Mouse (Mus musculus) midbrain, embryonic 15.5 days (tissue): ENCODE results near the gene Fam118b. TPM values are rescaled to one million over a fixed set of nuclear protein-coding genes. Genes with fewer than 3 reads are reported as not detected.

Experiments used
- ATAC-seq: fragments of 200-750 bp; cut with Nextera tagmentation; replicated peaks from 2 replicates; pipeline ENCODE4 v1.8.0; 2017; ENCODE audit warnings: moderate TSS enrichment
- H3K27ac ChIP-seq: fragments of 300-500 bp; sonication (generic); 2 replicates; pipeline ENCODE4 v1.5.1; 2015; ENCODE audit warnings: mild to moderate bottlenecking, inconsistent platforms
- H3K27me3 ChIP-seq: fragments of 300-500 bp; sonication (generic); replicated peaks from 2 replicates; pipeline ENCODE4 v1.6.1; 2015; ENCODE audit warnings: inconsistent platforms
- H3K36me3 ChIP-seq: fragments of 300-500 bp; sonication (generic); replicated peaks from 2 replicates; pipeline ENCODE4 v1.6.1; 2015; ENCODE audit warnings: inconsistent platforms
- H3K4me1 ChIP-seq: fragments of 300-500 bp; sonication (generic); 2 replicates; pipeline ENCODE4 v1.6.1; 2015; ENCODE audit warnings: inconsistent platforms
- H3K4me2 ChIP-seq: fragments of 300-500 bp; sonication (generic); 2 replicates; pipeline ENCODE4 v1.6.1; 2015; ENCODE audit warnings: inconsistent platforms, mild to moderate bottlenecking, moderate library complexity
- H3K4me3 ChIP-seq: fragments of 300-500 bp; sonication (generic); 2 replicates; pipeline ENCODE4 v1.5.1; 2015; ENCODE audit warnings: mild to moderate bottlenecking, inconsistent platforms
- H3K9ac ChIP-seq: fragments of 300-500 bp; sonication (generic); 2 replicates; pipeline ENCODE4 v1.6.1; 2015; ENCODE audit warnings: mild to moderate bottlenecking, inconsistent platforms
- H3K9me3 ChIP-seq: fragments of 300-500 bp; sonication (generic); 2 replicates; pipeline ENCODE4 v1.6.1; 2016; ENCODE audit warnings: inconsistent platforms
- WGBS: fragments of 180-500 bp; shearing (Covaris S2); methylation state at CpG from one replicate; pipeline ENCODE4 v1.1.7; 2015; ENCODE audit warnings: mixed read lengths; 5-methylcytosine and 5-hydroxymethylcytosine counted together
- polyA plus RNA-seq: library from polyadenylated mRNA; unstranded; fragments of >200 nt; fragmentation: Nextera tagmentation; extraction: Ambion mirVana; gene quantifications from 2 replicates; pipeline ENCODE4 v1.2.1, GENCODE M21; 2015

The Fam118b gene
- 64.5 and 66.3 TPM in 2 replicates for polyA plus RNA-seq

DNA sequence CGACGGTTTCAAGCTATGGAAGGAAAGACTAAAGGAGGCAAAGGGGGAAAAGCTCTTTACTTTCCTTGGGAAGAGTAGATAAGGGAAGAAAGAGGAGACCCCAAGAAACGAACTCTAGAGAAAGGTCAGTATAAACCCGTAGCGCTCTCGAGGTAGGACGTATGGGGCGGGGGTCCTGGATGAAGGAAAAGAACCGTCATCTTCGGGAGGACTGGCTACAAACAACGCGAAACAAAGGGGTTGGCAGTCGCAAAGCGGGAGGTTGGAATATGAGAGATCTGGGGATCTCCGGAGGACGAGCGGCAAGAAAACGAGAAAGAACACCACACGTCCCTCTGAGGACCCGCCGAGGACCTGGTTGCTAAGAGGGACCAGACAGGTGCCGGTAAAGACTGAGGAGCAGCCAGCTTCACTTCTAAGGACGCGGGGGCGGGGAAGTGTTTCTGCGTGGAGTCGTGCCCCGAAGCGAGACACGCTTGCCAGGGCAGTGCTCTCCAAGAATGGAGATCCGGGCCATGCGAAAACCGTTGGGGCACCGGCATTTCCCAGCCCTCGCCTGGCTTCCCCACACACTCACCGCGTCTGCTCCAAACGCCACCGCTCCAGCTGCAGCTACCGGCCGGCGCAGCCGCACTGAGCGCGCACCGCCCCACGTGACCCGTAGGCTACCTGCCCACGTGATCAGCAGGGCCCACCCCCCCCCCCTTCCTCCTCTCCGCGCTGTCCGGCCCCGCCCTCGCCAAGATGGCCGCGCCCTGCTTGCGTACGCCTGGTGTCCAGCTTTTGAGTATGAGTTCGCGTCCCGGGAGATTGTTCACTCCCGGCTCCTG is at the start of gene Fam118b, which contains the start of gene Rpusd4:
Gene Fam118b (minus strand): TSS at position 660 of the 830 bp plus-strand sequence.
Gene Rpusd4 (plus strand): TSS at position 720 of the 830 bp plus-strand sequence.
- under 1% methylated on average over 62 of the region's 62 CpGs for WGBS
- peak; percentile 95 for ATAC-seq
- Histone ChIP-seq H3K4me1 (peaks cover 17% of the 10 kb centered on the region), H3K36me3 (peaks cover under 1% of the 10 kb centered on the region; the same call in 1 of the 2 replicates), H3K4me3 (peak within 1 kb of the TSS; percentile 90), H3K27me3 (no peaks in the 10 kb centered on the region), H3K27ac (peak within 1 kb of the TSS; percentile 93), H3K4me2 (peak within 1 kb of the TSS; percentile 80), H3K9me3 (no peaks in the 10 kb centered on the region), H3K9ac (peak within 1 kb of the TSS; percentile 80)

GRCm38 (mm10) chr9:35316771-35317211 is 49.2 kb upstream of the Fam118b start:
- H3K4me1 ChIP-seq: peaks cover 4% of the 10 kb centered on the region; the same call in 1 of the 2 replicates
- H3K27ac ChIP-seq: no peak overlapping the region
- H3K9ac ChIP-seq: no peak overlapping the region
- ATAC-seq: no peak
- 0 out of 2 replicates have a peak, but pooled peaks cover 5% of the 10 kb centered on the region for H3K27me3 ChIP-seq
- 68% methylated on average over 3 of the region's 3 CpGs for WGBS
- no peak overlapping the region for H3K4me2 ChIP-seq
- no peaks in the 10 kb centered on the region for H3K9me3 ChIP-seq
- no peak overlapping the region for H3K4me3 ChIP-seq
- no peaks in the 10 kb centered on the region for H3K36me3 ChIP-seq

- Histone ChIP-seq H3K36me3 (no peaks in the 10 kb centered on the region), H3K4me1 (peaks cover 4% of the 10 kb centered on the region; the same call in 1 of the 2 replicates), H3K9me3 (no peaks in the 10 kb centered on the region), H3K9ac (no peak overlapping the region), H3K4me3 (no peak overlapping the region), H3K27me3 (0 out of 2 replicates have a peak, but pooled peaks cover 5% of the 10 kb centered on the region), H3K27ac (no peak overlapping the region), H3K4me2 (no peak overlapping the region)
- no peak for ATAC-seq
- 17% methylated on average over 1 of the region's 1 CpGs for WGBS
These were observed 46.6 kb upstream of the Fam118b start for GRCm38 (mm10) chr9:35314254-35314653.

DNA sequence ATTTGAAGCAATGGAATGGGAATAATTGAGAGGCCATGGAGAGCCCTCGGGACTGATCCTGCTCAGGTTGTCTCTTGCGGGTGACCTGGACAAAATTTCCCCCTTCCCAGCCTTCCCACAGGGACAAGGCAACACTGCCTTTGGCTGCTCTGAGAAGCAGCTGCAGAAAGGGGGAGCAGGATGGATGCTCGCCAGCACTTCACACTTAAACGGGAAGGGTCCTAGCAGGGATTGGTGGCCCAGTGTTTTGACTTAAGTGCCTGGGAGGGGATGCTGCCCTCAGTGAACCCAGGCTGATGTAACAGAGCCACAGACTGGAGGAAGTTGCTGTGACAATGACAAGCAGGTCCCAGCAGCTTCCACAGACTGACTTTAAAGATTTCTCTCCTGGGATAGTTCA is 46.0 kb upstream of the Fam118b start:
- Histone ChIP-seq H3K4me3 (no peak overlapping the region), H3K27me3 (0 out of 2 replicates have a peak, but pooled peaks cover 5% of the 10 kb centered on the region), H3K36me3 (no peaks in the 10 kb centered on the region), H3K4me2 (no peak overlapping the region), H3K27ac (no peak overlapping the region), H3K9me3 (no peaks in the 10 kb centered on the region), H3K9ac (no peak overlapping the region), H3K4me1 (no peaks in the 10 kb centered on the region)
- 29% methylated on average over 4 of the region's 4 CpGs for WGBS
- no peak for ATAC-seq

GRCm38 (mm10) chr9:35312516-35312915 is 44.9 kb upstream of the Fam118b start:
- 62% methylated on average over 3 of the region's 3 CpGs for WGBS

GRCm38 (mm10) chr9:35310377-35310776 is 42.8 kb upstream of the Fam118b start:
- no peaks in the 10 kb centered on the region for H3K9me3 ChIP-seq
- 93% methylated on average over 6 of the region's 6 CpGs for WGBS
- no peak overlapping the region for H3K4me2 ChIP-seq
- ATAC-seq: no peak
- H3K27ac ChIP-seq: no peak overlapping the region
- no peak overlapping the region for H3K4me3 ChIP-seq
- H3K4me1 ChIP-seq: no peaks in the 10 kb centered on the region
- 0 out of 2 replicates have a peak, but pooled peaks cover 5% of the 10 kb centered on the region for H3K27me3 ChIP-seq
- no peak overlapping the region for H3K9ac ChIP-seq
- no peaks in the 10 kb centered on the region for H3K36me3 ChIP-seq

More at GRCm38 (mm10) chr9:35312516-35312915, 44.9 kb upstream of the Fam118b start:
- Histone ChIP-seq H3K4me1 (no peaks in the 10 kb centered on the region), H3K4me3 (no peak overlapping the region), H3K27ac (no peak overlapping the region), H3K9me3 (no peaks in the 10 kb centered on the region), H3K27me3 (0 out of 2 replicates have a peak, but pooled peaks cover 5% of the 10 kb centered on the region), H3K36me3 (no peaks in the 10 kb centered on the region), H3K4me2 (no peak overlapping the region), H3K9ac (no peak overlapping the region)
- ATAC-seq: no peak

GRCm38 (mm10) chr9:35307461-35307860 is 39.9 kb upstream of the Fam118b start:
- H3K36me3 ChIP-seq: no peaks in the 10 kb centered on the region
- H3K4me1 ChIP-seq: no peaks in the 10 kb centered on the region
- H3K27me3 ChIP-seq: 0 out of 2 replicates have a peak, but pooled peaks cover 2% of the 10 kb centered on the region
- ATAC-seq: no peak
- no peak overlapping the region for H3K27ac ChIP-seq
- 85% methylated on average over 7 of the region's 7 CpGs for WGBS
- H3K4me2 ChIP-seq: no peak overlapping the region
- no peak overlapping the region for H3K9ac ChIP-seq
- H3K4me3 ChIP-seq: no peak overlapping the region
- no peaks in the 10 kb centered on the region for H3K9me3 ChIP-seq

DNA sequence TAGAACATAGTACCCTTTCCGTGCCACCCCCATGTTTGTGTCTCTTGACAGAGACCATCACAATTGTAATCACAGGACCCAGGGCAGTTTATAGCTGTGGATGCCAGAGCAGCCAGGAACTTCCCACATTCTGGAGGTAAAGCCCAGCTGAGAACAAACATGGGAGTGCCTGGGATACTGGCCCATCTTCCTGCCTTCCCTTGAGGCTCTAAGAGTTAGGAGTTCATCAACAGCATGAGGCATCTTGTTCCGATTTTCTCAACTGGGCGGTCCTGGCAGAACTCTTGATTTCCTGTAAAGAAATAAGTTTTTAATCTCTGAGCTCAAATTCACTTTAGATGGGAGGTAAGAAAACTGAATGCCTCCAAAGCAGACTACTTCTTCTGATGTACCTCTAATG is 34.6 kb upstream of the Fam118b start:
- Histone ChIP-seq H3K4me1 (no peaks in the 10 kb centered on the region), H3K9ac (no peak overlapping the region), H3K9me3 (no peaks in the 10 kb centered on the region), H3K36me3 (no peaks in the 10 kb centered on the region), H3K27me3 (no peaks in the 10 kb centered on the region), H3K27ac (no peak overlapping the region), H3K4me2 (no peak overlapping the region), H3K4me3 (no peak overlapping the region)
- ATAC-seq: no peak
- 88% methylated on average over 3 of the region's 3 CpGs for WGBS

DNA sequence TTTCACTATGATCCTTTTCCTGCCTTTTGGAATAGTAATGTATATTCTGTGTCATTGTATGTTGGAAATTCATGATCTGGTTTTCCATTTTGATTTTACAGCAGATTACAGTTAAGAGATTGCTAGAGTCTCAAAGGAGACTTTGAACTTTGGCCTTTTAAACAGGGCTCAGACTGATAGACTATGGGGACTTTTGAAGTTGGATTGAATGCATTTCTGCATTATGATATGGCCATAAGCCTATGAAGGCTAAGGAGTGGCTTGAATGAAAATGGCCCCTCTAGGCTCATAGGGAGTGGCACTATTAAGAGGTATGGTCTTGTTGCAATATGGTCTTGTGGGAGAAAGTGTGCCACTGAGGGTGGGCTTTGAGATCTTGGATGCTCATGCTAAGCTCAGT is 30.2 kb upstream of the Fam118b start:
- no peak overlapping the region for H3K4me2 ChIP-seq
- no peaks in the 10 kb centered on the region for H3K4me1 ChIP-seq
- no peak overlapping the region for H3K4me3 ChIP-seq
- no peak overlapping the region for H3K9ac ChIP-seq
- no peak for ATAC-seq
- H3K36me3 ChIP-seq: no peaks in the 10 kb centered on the region
- no peaks in the 10 kb centered on the region for H3K9me3 ChIP-seq
- no peaks in the 10 kb centered on the region for H3K27me3 ChIP-seq
- no peak overlapping the region for H3K27ac ChIP-seq

DNA sequence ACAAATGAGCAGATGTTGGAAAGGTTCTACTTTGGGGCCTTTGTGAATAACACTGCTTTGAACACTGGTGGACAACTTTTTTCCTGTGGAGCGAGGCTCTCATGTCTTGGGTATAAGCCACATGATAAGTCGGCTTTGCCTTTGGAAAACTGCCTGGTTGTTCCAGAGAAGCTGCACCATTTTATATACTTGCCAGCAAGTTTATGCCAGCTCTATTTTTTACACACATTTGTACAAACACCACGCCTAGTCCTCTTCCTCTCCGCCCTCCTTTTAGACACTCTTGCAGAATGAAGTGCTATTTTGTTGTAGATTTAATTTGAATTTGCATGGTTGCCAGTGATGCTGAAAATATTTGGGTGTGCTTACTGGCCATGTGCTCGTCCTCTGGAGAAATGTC is 25.9 kb upstream of the Fam118b start:
- no peaks in the 10 kb centered on the region for H3K36me3 ChIP-seq
- H3K4me2 ChIP-seq: no peak overlapping the region
- no peaks in the 10 kb centered on the region; the same call in 1 of the 2 replicates for H3K27me3 ChIP-seq
- no peak overlapping the region for H3K27ac ChIP-seq
- 85% methylated on average over 5 of the region's 5 CpGs for WGBS
- no peak for ATAC-seq
- H3K9me3 ChIP-seq: no peaks in the 10 kb centered on the region
- no peak overlapping the region for H3K4me3 ChIP-seq
- no peak overlapping the region for H3K9ac ChIP-seq
- H3K4me1 ChIP-seq: no peaks in the 10 kb centered on the region

DNA sequence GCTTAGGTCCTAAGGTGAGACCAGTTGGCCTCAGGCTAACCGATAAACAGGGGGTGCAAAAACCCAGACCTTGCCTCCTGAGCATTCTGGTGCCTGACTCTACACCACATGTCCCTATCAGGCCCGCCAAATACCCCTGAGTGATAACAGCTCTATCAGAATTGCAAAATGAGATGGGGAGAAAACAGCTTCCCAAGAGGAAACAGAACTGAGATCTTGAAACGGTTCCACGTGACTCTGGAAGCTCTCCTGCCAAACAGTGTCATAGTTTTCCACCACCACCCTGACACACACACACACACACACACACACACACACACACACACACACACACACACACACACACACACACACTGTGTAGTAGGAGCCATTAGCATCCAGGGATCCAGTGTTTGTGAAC is 23.3 kb upstream of the Fam118b start:
- no peak overlapping the region for H3K27ac ChIP-seq
- no peaks in the 10 kb centered on the region for H3K36me3 ChIP-seq
- WGBS: 82% methylated on average over 4 of the region's 4 CpGs
- H3K9me3 ChIP-seq: no peaks in the 10 kb centered on the region
- no peaks in the 10 kb centered on the region; the same call in 1 of the 2 replicates for H3K27me3 ChIP-seq
- H3K4me1 ChIP-seq: no peaks in the 10 kb centered on the region
- no peak overlapping the region for H3K4me3 ChIP-seq
- H3K9ac ChIP-seq: no peak overlapping the region
- no peak overlapping the region for H3K4me2 ChIP-seq
- ATAC-seq: no peak

- H3K27ac ChIP-seq: no peak overlapping the region
- no peaks in the 10 kb centered on the region for H3K36me3 ChIP-seq
- no peak for ATAC-seq
- no peak overlapping the region for H3K4me3 ChIP-seq
- no peak overlapping the region for H3K9ac ChIP-seq
- WGBS: 98% methylated on average over 3 of the region's 3 CpGs
- H3K27me3 ChIP-seq: no peaks in the 10 kb centered on the region; the same call in 1 of the 2 replicates
- no peaks in the 10 kb centered on the region for H3K4me1 ChIP-seq
- H3K9me3 ChIP-seq: no peaks in the 10 kb centered on the region
- no peak overlapping the region for H3K4me2 ChIP-seq
These were observed 22.8 kb upstream of the Fam118b start for GRCm38 (mm10) chr9:35290417-35290816.
